Mouse (Mus musculus): Measurements from ENCODE around the gene Cabcoco1. TPM values are rescaled to one million over a fixed set of nuclear protein-coding genes. Genes with fewer than 3 reads are reported as not detected.
A peak's percentile ranks its signal among the peaks of the same experiment; 100 is the strongest.

Gene Cabcoco1
- polyA plus RNA-seq, 1 experiment = 59.1 TPM

DNA sequence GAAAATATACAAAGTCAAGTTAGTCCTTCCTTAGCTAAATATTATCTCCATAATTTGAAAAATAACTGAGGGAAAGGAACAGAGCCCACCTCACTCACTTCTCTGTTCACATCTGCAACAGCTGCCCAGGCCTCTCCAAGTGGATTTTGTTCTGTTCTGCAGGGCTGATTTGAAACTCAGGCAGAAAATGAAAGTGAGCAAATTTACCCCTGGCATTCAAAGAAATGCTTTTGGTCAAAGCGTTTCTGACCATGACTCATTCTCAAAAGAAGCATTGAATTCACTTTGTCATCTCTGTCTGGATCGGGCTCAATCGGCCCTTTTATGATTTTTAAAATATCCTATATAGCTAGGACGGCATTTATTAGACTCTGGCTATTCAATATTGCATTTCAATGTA, 135.8 kb downstream of the Cabcoco1 start:
- TF ChIP-seq POLR2A (IDR thresholded peaks at IDR 0.05; ENCODE audit: control insufficient read depth, low read depth, low read length) (no peak), CTCF (IDR thresholded peaks at IDR 0.05; ENCODE audit: control insufficient read depth, insufficient read depth, insufficient replicate concordance, low read depth, low read length) (no peak)
- no peaks in the 10 kb centered on the region for H3K36me3 ChIP-seq (ENCODE audit: control insufficient read depth, insufficient read depth, low read length)
- H3K27ac ChIP-seq (ENCODE audit: control insufficient read depth, insufficient read depth, low read depth, low read length) = no peak overlapping the region
- no peak overlapping the region for H3K4me3 ChIP-seq (ENCODE audit: control insufficient read depth, low read depth, low read length)
- H3K4me1 ChIP-seq (ENCODE audit: control insufficient read depth, insufficient read depth, low read length) = no peaks in the 10 kb centered on the region
- no peaks in the 10 kb centered on the region for H3K27me3 ChIP-seq (ENCODE audit: control insufficient read depth, insufficient read depth, low read length)

DNA sequence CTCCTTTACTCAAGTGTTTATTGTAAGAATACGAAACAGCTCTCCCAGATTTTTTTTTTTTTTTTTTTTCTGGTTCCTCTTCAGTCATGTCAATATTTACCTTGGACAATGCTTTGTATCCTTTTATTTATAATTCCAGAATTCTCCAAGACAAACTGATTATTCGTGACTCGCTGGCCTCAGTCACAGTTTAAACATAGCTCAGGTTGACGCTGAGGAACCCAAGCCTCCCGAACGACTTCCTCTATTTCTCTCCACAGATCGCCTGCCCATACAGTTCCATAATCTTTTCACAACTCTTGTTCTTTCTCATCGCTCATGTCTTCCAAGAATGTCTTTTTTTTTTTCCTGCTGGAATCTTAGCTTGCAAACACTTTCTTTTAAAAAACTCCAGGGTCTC, 144.9 kb downstream of the Cabcoco1 start:
- Histone ChIP-seq H3K27ac (ENCODE audit: control insufficient read depth, insufficient read depth, low read depth, low read length) (no peak overlapping the region), H3K4me1 (ENCODE audit: control insufficient read depth, insufficient read depth, low read length) (no peaks in the 10 kb centered on the region), H3K36me3 (ENCODE audit: control insufficient read depth, insufficient read depth, low read length) (no peaks in the 10 kb centered on the region), H3K27me3 (ENCODE audit: control insufficient read depth, insufficient read depth, low read length) (no peaks in the 10 kb centered on the region), H3K4me3 (ENCODE audit: control insufficient read depth, low read depth, low read length) (no peak overlapping the region)
- TF ChIP-seq POLR2A (IDR thresholded peaks at IDR 0.05; ENCODE audit: control insufficient read depth, low read depth, low read length) = no peak
- no peak for TF ChIP-seq CTCF (IDR thresholded peaks at IDR 0.05; ENCODE audit: control insufficient read depth, insufficient read depth, insufficient replicate concordance, low read depth, low read length)

DNA sequence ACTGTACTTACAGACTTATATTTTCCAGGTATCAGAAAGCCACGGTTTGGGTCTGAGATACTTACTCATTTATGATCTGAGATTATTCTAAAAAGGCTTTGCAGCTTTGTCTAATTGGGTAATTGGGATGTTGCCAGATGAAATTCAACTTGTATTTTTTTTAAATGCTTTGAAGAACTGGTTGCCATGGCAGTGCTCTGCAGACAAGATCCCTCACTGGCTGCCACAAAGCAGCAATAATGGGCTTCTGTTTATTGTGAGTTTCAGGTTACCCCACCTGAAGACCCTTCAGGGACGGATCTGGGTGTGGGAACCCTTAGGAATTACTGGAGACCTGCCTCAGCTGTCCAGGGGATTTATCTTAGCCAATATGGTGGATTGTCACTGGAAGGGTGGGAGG, 145.6 kb downstream of the Cabcoco1 start:
- H3K27me3 ChIP-seq (ENCODE audit: control insufficient read depth, insufficient read depth, low read length) = no peaks in the 10 kb centered on the region
- TF ChIP-seq CTCF (IDR thresholded peaks at IDR 0.05; ENCODE audit: control insufficient read depth, insufficient read depth, insufficient replicate concordance, low read depth, low read length) (no peak), POLR2A (IDR thresholded peaks at IDR 0.05; ENCODE audit: control insufficient read depth, low read depth, low read length) (no peak)
- H3K4me1 ChIP-seq (ENCODE audit: control insufficient read depth, insufficient read depth, low read length) = no peaks in the 10 kb centered on the region
- H3K27ac ChIP-seq (ENCODE audit: control insufficient read depth, insufficient read depth, low read depth, low read length) = no peak overlapping the region
- H3K36me3 ChIP-seq (ENCODE audit: control insufficient read depth, insufficient read depth, low read length) = no peaks in the 10 kb centered on the region
- no peak overlapping the region for H3K4me3 ChIP-seq (ENCODE audit: control insufficient read depth, low read depth, low read length)

DNA sequence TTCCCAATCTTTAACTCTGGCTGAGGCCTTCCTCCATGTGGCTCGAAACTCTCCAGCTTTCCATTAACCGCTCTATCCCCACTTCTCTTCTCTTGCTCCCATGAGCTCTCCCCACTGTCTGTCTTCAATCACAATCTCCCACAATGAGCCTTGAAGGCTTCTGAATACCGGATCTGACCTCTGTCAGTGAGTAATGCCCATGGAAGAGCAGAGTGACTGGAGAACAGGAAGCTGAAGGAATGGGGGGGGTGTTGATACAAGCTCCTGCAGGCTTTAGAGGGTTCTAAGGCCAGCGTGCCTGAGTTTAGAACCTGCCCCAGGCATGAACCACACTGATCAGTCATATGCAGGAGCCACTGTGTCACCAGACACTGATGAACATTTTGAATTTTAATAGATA, 150.1 kb downstream of the Cabcoco1 start:
- no peak overlapping the region for H3K27ac ChIP-seq (ENCODE audit: control insufficient read depth, insufficient read depth, low read depth, low read length)
- TF ChIP-seq CTCF (IDR thresholded peaks at IDR 0.05; ENCODE audit: control insufficient read depth, insufficient read depth, insufficient replicate concordance, low read depth, low read length) = no peak
- TF ChIP-seq POLR2A (IDR thresholded peaks at IDR 0.05; ENCODE audit: control insufficient read depth, low read depth, low read length) = no peak
- H3K36me3 ChIP-seq (ENCODE audit: control insufficient read depth, insufficient read depth, low read length) = no peaks in the 10 kb centered on the region
- H3K4me1 ChIP-seq (ENCODE audit: control insufficient read depth, insufficient read depth, low read length) = no peaks in the 10 kb centered on the region
- no peaks in the 10 kb centered on the region for H3K27me3 ChIP-seq (ENCODE audit: control insufficient read depth, insufficient read depth, low read length)
- H3K4me3 ChIP-seq (ENCODE audit: control insufficient read depth, low read depth, low read length) = no peak overlapping the region

DNA sequence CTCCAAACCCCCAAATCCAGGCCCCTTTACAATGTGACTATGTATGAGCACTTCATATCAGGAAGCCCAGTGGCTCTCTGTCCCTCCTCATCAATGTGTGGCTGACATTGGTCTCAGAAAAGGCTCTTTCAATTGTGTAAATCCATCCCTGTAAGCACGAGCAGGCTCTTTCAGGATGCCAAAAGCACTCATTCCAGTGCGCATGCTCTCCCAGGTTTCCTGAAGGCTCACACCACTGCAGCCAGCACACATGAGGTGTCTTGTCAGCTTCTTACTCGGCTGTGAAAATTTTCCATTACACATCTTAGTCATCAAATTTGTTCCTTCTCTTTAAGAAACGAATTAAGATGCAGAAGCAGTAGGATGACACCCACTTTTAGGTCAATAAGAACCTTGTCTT, 152.9 kb downstream of the Cabcoco1 start:
- H3K27me3 ChIP-seq (ENCODE audit: control insufficient read depth, insufficient read depth, low read length) = no peaks in the 10 kb centered on the region
- H3K4me3 ChIP-seq (ENCODE audit: control insufficient read depth, low read depth, low read length) = no peak overlapping the region
- no peaks in the 10 kb centered on the region for H3K36me3 ChIP-seq (ENCODE audit: control insufficient read depth, insufficient read depth, low read length)
- no peak overlapping the region for H3K27ac ChIP-seq (ENCODE audit: control insufficient read depth, insufficient read depth, low read depth, low read length)
- no peak for TF ChIP-seq CTCF (IDR thresholded peaks at IDR 0.05; ENCODE audit: control insufficient read depth, insufficient read depth, insufficient replicate concordance, low read depth, low read length)
- TF ChIP-seq POLR2A (IDR thresholded peaks at IDR 0.05; ENCODE audit: control insufficient read depth, low read depth, low read length) = no peak
- no peaks in the 10 kb centered on the region for H3K4me1 ChIP-seq (ENCODE audit: control insufficient read depth, insufficient read depth, low read length)

DNA sequence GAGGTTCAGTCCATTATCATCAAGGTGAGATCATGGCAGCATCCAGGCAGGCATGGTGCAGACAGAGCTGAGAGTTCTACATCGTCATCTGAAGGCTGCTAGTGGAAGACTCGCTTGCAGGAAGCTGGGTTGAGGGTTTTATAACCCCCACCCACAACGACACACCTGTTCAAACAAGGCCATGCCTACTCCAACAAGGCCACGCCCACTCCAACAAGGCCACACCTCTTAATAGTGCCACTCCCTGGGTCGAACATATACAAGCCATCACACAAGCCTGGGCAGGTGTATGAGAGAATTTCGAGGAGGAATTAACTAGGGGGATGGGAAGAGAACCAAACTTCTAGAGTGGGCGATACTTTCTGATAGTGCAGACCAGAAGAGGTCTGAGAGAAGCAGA, 153.6 kb downstream of the Cabcoco1 start:
- H3K4me3 ChIP-seq (ENCODE audit: control insufficient read depth, low read depth, low read length) = peak overlapping the region; percentile 47
- H3K36me3 ChIP-seq (ENCODE audit: control insufficient read depth, insufficient read depth, low read length) = no peaks in the 10 kb centered on the region
- no peaks in the 10 kb centered on the region for H3K4me1 ChIP-seq (ENCODE audit: control insufficient read depth, insufficient read depth, low read length)
- no peaks in the 10 kb centered on the region for H3K27me3 ChIP-seq (ENCODE audit: control insufficient read depth, insufficient read depth, low read length)
- TF ChIP-seq CTCF (IDR thresholded peaks at IDR 0.05; ENCODE audit: control insufficient read depth, insufficient read depth, insufficient replicate concordance, low read depth, low read length) (no peak), POLR2A (IDR thresholded peaks at IDR 0.05; ENCODE audit: control insufficient read depth, low read depth, low read length) (no peak)
- no peak overlapping the region for H3K27ac ChIP-seq (ENCODE audit: control insufficient read depth, insufficient read depth, low read depth, low read length)

Other genes starting within 250 kb of the Cabcoco1 start
- 0.06 and 0.08 TPM in 2 replicates for gene Tmem26, start 181.8 kb upstream of the Cabcoco1 start, polyA plus RNA-seq (2012; rRNA removed)